Mouse (Mus musculus): ENCODE measurements around the gene Klk12. TPM values are rescaled to one million over a fixed set of nuclear protein-coding genes. Genes with fewer than 3 reads are reported as not detected.

Klk12 gene
- not detected in 2 replicates for total RNA-seq (2014; fragmentation: Nextera tagmentation)
- total RNA-seq (2017) = not detected in 2 replicates

GRCm38 (mm10) chr7:43768597-43768996 lies at the start of gene Klk12:
Gene Klk12, plus strand, starts transcription at chr7:43768897.
- no peak for ATAC-seq (replicated peaks; ENCODE audit: poor library complexity, severe bottlenecking)

GRCm38 (mm10) chr7:43747788-43748187 lies 20.9 kb upstream of the Klk12 start:
- peak; percentile 98 for ATAC-seq (replicated peaks; ENCODE audit: poor library complexity, severe bottlenecking)

DNA sequence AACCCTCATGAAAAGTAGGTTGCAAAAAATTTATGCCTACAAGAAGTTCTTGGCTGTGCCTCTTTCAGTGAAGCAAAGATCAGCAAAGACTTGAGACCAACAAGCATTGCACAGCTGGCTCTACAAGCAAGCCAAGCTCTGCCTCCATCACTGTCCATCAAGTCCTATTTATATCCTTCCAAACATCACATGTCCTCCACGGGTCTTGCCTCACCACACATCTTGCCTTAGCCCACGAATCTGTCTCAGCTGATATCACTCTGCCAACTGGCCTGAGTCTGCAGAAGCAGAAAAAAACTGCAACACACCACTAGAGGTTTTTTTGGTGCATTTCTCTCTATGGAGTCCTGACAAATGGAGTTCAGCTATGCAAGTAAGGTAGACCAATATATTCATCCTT lies 15.9 kb upstream of the Klk12 start:
- ATAC-seq (replicated peaks; ENCODE audit: poor library complexity, severe bottlenecking) = no peak

DNA sequence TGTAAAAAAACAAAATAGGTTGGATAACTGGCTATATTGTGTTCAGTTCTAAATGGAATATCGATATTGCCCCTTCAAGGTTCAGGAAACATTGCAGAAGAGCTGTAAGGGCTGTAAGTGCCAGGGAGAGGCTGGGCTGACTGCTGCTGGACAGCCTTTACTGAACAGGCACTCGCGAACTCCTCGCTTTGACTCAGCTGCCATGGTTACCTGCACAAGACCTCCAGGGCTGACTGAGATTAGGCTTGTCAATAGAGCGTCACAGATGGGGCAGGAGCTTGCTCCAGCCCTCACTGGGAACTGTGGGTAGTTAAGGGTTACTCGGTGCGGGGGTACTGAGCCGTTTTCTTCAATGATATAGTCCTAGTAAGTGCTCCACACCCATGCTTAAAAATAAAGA lies 2.2 kb upstream of the Klk12 start:
- no peak for ATAC-seq (replicated peaks; ENCODE audit: poor library complexity, severe bottlenecking)

DNA sequence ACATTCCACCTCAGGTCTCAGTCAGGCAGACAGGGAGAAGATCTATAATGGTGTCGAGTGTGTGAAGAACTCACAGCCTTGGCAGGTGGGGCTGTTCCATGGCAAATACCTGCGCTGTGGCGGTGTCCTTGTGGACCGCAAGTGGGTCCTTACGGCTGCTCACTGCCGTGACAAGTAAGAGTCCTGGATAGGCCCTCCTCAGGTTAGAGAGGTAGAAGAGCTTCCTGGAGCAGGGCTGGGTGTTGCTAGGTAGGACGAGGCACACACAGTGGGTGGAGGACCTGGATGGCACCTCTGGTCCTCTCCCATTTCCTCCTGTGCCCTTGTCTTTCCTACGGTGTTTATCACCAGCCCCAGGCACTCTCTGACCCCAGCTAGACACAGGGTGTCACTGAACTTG lies 939 bp downstream of the Klk12 start:
- ATAC-seq (replicated peaks; ENCODE audit: poor library complexity, severe bottlenecking) = no peak

DNA sequence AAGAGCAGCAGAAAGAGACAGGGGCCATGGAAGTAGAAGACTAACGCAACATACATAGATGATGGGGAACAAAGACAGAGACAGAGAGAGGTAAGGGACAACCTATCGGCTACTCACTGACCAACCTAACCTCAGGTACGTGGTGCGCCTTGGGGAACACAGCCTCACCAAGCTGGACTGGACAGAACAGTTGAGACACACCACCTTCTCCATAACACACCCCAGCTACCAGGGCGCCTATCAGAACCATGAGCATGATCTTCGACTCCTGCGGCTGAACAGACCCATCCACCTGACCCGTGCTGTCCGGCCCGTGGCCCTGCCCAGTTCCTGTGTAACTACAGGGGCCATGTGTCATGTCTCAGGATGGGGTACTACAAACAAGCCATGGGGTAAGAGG lies 2.0 kb downstream of the Klk12 start:
- ATAC-seq (replicated peaks; ENCODE audit: poor library complexity, severe bottlenecking) = no peak

DNA sequence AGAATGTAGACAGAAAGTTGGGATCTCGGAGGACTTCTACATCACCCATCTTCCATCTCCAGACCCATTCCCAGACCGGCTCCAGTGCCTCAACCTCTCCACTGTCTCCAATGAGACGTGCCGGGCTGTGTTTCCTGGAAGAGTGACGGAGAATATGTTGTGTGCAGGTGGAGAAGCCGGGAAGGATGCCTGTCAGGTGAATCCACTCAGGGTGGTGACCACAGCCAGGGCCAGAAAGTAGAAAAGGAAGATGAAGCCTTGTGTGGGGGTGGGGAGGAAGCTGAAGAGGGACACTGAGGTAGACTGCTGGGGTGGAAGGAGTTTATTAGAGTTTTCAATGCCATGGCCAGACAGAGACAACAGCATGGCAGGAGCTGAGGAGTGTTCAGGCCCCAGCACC lies 3.2 kb downstream of the Klk12 start:
- no peak for ATAC-seq (replicated peaks; ENCODE audit: poor library complexity, severe bottlenecking)

DNA sequence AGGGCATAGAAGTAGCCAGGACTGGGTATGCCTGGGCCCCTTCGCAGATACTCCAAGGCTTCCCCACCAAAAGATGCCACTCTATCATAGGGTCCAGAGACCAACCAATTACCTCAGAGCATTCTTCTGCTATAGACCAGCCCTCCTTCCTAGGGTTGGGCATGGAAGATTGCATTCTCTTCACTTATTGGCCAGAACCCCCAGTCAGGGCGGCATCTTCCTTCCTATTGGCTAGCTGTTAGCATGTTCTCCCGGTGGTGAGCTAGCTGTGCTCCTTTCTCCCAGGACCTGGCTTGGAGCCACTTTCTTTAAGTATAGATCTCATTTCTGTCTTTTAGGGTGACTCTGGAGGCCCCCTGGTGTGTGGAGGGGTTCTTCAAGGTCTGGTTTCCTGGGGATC lies 4.2 kb downstream of the Klk12 start:
- no peak for ATAC-seq (replicated peaks; ENCODE audit: poor library complexity, severe bottlenecking)

DNA sequence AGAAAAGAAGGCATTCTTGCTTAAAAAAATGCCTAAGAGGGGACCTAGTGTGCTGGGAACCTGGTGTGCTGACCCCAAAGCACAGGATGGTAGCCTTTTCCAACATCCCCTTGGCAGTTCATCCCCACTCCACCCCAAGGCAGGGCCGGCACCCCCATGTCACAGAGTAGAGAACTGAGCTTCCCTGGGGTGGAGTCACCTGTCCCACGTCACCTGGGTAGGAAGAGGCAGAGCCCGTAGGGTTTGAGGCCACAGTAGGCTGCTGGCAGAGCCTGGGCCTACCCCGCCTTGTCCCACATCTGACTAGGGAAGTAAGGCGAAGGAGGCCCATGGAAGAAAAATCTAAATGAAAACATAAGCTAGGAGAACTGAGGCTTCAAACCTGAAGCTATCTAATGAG lies 5.7 kb downstream of the Klk12 start, which contains the start of gene Klk11:
TSS of gene Klk11 (plus strand) at position 241 of the 400 bp plus-strand sequence.
- ATAC-seq (replicated peaks; ENCODE audit: poor library complexity, severe bottlenecking) = no peak

GRCm38 (mm10) chr7:43774802-43775201 lies 6.1 kb downstream of the Klk12 start:
- no peak for ATAC-seq (replicated peaks; ENCODE audit: poor library complexity, severe bottlenecking)

DNA sequence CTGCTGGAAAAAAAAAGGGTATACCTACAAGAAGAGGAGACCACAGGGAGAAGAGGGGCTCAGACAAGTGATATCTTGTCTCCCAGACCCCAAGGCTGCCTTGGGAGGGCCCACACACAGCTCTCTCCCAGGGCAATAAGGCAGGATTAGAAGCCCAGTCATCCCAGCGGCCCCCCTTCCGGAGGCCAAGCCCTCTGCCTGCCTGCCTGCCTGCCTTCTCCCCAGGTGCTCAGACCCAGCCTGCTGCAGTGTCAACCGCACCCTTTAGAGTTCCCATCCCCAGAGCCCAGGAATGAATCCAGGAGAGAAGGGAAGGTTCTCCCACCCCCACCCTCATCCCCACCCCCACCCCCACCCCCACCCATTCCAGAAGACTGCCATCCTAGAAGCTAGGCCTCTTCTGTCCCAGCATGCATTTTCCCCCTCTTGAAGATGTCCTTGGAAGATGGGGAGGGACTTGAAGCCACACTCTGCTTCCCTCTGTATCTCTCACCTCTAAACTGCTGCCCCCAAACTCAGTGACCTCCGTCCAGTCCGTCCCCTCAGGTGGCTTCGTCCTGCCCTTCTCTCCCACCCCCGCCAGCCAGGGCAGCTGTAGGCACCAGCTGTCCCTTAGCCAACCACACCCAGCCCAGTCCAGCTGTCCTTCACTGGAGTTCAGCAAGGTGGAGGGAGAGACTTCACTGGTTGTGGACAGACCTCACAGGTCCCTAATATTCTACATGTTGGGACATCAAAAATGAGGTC lies 6.8 kb downstream of the Klk12 start:
- ATAC-seq (replicated peaks; ENCODE audit: poor library complexity, severe bottlenecking) = no peak

- no peak for ATAC-seq (replicated peaks; ENCODE audit: poor library complexity, severe bottlenecking)
Observed at GRCm38 (mm10) chr7:43776506-43776905, 7.8 kb downstream of the Klk12 start.

GRCm38 (mm10) chr7:43777423-43777822 lies 8.7 kb downstream of the Klk12 start:
- ATAC-seq (replicated peaks; ENCODE audit: poor library complexity, severe bottlenecking) = no peak

GRCm38 (mm10) chr7:43778176-43778970 lies 9.7 kb downstream of the Klk12 start:
- ATAC-seq (replicated peaks; ENCODE audit: poor library complexity, severe bottlenecking) = no peak

DNA sequence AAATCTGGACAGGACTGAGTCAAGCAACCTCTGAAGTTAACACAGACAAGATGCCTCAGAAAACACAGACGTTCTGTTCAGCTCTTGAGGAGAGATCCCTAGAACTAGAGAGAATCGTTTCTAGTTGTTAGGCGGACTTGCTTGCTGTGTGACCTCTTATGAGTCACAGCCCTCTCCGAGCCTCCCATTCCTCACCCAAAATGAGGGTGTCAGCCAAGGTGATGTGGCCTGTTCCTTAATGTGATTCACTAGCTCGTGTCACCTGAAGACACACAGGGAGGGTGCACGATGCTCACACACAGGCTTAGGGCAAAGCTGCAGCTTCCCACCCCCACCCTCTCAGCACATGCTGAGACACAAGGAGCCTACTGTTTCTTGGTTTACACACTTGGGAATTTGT lies 11.5 kb downstream of the Klk12 start:
- no peak for ATAC-seq (replicated peaks; ENCODE audit: poor library complexity, severe bottlenecking)

- ATAC-seq (replicated peaks; ENCODE audit: poor library complexity, severe bottlenecking) = no peak
Observed at GRCm38 (mm10) chr7:43780746-43781145, 12.0 kb downstream of the Klk12 start, which contains the start of gene Klk10. Gene Klk10, plus strand, starts transcription at chr7:43781035.

- no peak for ATAC-seq (replicated peaks; ENCODE audit: poor library complexity, severe bottlenecking)
Observed at GRCm38 (mm10) chr7:43781541-43781940, 12.8 kb downstream of the Klk12 start.

DNA sequence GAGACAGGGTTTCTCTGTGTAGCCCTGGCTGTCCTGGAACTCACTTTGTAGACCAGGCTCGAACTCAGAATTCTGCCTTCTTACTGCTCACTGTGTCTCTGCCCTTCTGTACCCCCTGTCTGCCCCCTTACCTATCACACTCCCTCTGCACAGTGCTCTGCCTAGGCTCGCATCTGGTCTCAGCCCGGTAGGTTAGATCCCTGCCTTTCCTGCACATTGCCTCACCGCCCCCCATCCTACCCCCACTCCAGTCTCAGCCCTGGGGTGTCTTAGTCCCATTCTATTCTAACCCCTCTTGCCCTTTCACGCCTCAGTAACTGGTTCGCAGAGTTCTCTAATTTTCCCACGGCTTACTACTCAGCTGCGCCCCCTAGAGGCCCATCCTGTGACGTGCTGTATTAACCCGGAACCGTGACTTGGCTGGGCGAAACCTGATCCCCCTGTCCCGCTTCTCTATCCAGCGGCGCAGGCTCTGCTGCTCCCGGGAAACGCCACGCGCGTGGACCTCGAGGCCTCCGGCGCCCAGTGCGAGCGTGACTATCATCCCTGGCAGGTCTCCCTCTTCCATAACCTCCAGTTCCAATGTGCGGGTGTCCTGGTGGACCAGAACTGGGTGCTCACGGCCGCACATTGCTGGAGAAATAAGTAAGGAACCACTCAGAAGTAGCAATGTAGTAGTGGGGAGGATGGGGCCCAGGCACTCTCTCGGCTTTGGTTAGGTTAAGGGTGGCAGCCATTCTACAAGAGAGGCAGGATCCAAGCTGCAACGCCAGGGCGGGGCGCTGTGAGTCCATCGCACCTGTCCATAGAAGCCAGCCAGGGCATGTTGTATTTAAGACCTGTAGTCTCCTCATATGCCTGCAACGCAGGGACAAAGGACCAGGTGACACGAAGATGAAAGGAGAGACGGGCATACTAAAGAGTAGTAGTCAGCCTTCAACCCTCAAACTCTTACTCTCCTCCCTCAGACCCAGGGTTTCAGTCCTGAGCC lies 13.9 kb downstream of the Klk12 start:
- peak; percentile 90 for ATAC-seq (replicated peaks; ENCODE audit: poor library complexity, severe bottlenecking)

DNA sequence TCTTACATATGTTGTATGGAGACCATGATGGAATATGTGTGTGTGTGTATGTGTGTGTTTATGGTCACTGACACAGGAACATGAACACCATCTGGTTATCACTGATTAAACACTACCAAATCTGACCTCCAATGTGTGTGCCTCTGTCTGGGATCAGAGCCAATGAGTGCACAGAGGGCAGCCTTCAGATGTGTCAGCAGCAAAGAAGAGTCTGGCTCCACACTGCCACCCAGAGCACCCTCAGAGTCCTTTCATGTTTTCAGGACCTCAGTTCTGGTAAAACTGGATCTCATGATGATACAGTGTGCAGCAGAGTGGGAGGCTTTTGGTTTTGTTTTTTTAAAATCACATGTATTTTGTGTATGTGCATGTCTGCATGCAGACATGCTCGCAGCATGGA lies 16.6 kb downstream of the Klk12 start:
- no peak for ATAC-seq (replicated peaks; ENCODE audit: poor library complexity, severe bottlenecking)

DNA sequence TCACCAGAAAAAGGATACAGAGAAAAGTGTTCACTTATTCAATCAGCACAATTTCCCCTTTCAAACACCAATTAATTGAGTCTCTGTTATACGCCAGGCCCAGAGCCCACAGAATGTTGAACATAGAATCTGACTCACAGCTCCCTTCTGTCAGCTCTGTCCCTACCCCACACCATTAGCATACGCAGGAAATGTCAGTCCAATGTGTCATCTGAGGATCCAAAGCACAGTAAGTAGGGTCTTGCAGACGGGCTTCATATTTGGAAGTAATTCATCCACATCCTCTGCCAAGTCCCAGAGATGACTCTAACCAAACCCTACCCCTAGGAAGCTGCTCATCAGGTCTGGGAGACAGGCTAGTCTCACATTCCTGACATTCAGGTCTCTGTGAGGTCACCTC lies 19.4 kb downstream of the Klk12 start:
- ATAC-seq (replicated peaks; ENCODE audit: poor library complexity, severe bottlenecking) = no peak
